Mouse (Mus musculus) gastrocnemius, postnatal 25 days (tissue): ENCODE results near the gene Cbx7. TPM values are rescaled to one million over a fixed set of nuclear protein-coding genes. Genes with fewer than 3 reads are reported as not detected.

Experiments
- DNase-seq: peaks from one replicate; pipeline ENCODE4 v3.0.0; 2022
- long read RNA-seq, 2 experiments: library from polyadenylated mRNA; stranded (forward); transcript quantifications; one replicate each; pipeline ENCODE4 v2.0.0; 2021
- total RNA-seq, 2 experiments: library from RNA; stranded (reverse); gene quantifications; 1 replicate in 1 of 2; 2 replicates in 1 of 2; pipeline ENCODE4 v1.2.3; 2021

Cbx7 gene
- 10 to 100 TPM in 1 of 2 experiments, 1 to 10 TPM in 1; 8.6 to 11.1 TPM for total RNA-seq
- long read RNA-seq, experiment 1, partial matches to known transcripts: 3 of 5 reads
- long read RNA-seq, experiment 1, other reads (novel, unspliced or antisense): 2 of 5 reads
- long read RNA-seq, experiment 2, transcript Cbx7-202 (6 exons, 710 nt): major isoform, 5 of 16 reads
- long read RNA-seq, experiment 2, partial matches to known transcripts: 7 of 16 reads
- long read RNA-seq, experiment 2, other reads (novel, unspliced or antisense): 0 of 16 reads

DNA sequence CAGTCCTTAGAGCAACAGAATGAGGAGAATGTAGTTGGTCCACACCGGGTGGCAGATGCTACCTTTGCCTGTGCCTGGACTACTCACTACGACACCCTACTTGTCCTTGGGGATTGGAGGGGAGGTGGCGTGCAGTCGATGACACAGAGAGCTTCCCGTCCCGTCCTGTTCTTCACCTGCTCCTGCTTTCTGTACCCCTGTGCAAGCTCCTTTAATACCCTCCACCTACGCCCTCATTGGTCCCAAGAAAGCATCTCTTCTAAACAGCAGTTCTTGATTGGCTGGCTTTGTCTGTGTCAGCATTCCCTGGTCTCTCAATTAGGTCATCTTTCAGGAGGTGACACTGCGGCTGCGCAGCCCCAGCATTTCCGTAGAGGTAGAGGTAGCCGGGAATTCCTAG, at the start of gene Cbx7:
TSS of gene Cbx7 (minus strand) at position 180 of the 400 bp plus-strand sequence.
- DNase-seq: no peak

DNA sequence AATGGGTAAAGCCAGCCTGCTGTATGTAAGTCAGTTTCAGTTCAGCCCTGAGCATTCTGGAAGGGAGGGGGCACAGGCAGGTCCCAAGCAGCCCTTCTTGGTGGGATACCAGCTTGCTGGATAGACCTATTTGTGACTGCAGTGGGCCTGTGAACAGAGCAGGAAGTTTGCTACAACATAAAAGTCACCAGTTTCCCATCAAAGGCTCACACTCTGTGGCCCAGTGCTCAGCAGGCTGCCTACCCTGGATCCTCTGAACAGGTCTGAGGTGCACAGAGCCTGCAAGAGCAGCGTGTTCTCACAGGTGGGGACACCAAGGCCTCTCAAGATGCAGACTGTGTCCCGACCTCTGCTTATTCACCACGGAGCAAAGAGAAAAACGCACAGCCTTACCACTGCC, 49.6 kb upstream of the Cbx7 start:
- no peak for DNase-seq

DNA sequence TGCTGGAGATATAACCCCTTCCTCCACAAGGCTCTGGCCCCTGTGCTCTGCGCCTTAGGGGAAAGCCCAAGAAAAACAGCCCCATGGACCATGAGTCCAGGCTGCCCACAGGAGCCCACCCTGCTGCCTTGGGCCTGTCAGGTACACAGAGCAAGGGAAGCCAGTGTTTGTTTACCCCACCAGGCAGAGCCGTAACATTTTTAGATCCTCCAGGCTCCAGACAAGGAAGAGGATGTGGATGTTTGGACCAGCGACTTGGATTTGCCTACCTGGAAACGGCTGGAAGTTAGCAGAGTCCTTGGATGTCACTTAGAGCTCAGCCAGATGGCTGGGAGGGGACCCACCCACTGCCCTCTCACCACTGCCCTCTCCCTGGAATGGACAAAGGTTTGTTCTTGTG, 48.7 kb upstream of the Cbx7 start:
- no peak for DNase-seq

DNA sequence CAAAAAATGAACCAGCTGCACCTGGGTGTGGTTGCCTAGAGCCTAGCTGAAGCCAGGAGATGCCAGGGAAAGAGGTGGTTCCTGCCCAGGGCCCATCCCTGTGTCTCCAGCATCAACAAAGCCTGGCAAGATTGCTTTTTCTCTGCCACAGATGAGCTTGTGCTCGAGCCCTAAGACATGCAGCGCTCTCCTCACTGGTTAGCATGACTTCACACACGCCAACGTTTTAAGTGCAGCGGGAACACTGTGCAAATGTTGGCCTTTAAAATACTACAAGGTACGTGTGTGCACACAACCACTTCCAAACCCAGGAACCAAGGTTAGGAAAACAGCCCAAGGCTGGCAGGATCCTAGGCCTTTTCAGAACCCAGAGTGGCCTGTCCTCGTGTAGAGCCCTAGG, 48.3 kb upstream of the Cbx7 start:
- no peak for DNase-seq

DNA sequence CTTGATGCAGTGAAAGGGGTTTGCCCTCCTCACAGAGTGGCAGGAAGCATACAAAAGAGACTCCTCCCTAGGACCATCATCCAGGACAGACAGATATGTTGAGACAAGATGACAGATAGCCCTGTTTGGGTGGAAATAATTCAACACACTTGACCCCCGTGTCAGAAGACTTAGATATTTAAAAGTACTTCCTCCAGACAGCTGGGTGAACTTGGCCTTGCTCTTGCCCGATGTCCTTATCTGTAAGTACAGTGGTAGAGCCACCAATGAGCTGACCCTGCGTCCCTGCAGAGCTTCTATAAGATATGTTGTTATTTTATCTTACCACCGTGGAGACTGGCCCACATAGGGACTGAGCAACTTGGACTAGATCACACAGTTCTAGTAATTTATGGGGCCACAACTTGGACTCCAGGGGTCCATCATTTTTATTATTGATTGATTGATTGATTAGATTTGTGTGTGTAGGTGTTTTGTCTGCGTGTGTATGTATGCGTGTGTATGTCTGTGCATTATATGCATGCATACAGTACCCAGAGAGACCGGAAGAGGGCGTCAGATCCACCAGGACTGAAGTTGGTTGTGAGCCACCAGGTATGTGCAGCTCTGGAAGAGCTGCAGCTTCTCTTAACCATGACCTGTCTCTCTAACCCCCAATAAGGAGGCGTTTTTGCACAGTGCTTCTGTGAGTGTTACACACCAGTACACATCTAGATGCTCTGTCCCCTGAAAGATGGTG, 45.8 kb upstream of the Cbx7 start:
- DNase-seq: no peak

DNA sequence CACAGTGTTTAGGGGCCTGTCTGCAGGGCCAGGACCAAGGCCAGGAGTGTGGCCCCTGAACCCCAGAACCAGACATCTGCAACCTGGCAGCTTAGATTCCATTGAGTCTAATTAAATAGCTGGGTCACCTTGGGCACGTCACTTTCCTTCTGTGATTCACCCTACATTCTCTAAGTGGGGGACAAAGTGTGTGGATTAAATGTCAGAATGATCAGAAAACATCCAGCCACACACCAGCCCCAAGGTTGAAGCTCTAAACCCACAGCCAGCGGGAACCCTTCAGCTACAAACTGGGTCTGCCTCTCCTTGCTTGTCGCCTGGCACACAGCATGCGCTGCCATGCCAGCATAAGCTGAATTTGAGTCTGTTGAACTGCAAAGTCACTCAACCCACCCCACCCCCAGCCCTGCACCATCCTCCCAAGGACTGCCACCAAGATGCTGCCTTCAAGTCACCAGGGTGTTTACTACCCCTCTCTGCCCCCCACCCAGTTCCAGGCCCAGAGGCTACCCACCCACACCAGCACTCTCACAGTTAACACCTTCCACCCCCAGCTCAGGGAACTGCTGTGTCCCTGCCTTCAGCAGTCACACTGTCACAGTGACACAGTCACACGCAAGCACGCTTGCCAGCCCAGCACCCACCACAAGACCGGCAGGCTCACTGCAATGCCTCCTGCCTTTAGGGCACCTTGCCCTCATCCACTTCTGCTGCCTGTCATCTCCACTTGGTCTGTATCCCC, 44.5 kb upstream of the Cbx7 start:
- no peak for DNase-seq

DNA sequence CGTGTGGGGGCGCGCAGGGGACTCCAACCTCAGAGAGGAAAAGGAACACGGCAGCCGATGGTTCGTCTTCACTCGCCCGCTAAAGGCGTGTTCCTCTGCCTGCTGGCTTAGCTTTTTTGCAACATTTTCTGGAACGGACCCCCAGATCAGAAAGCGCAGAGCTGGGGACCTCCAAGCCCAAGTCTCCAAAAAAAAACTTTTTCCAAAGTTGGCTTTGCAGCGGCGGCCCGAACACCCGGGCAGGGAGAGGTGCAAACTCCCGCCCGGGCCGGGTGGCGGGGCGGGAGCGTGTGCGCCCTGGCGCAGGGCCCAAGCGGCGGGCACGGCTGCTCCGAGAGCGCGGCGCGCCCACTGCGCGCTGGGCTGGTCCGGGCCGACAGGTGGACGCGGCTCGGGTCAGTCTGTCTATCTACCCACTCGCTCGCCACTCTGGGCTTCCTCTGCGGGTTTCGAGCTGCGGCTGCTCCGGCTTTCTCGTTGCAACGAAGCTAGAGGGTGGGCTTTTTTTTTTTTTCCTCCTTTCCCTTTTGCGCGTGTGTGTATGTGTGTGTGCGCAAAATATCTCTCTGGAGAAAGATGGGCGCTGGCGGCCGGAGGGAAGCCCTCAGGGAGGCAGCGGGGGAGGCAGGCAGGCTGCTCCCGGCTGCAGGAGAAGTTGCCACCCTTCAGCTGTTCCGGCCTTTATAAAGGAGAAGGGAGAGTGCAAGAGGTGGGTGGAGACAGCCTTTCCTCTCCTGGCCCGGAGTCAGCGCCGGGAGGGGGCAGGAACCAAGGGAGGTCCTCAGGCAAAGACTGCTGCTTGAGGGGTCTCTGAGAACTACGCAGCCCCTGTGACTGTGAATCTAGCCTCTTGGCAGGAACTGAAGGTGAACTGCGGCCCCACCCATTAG, 43.6 kb upstream of the Cbx7 start, which contains the start of gene Pdgfb:
TSS of gene Pdgfb (minus strand) at position 657 of the 890 bp plus-strand sequence.
- DNase-seq: peak; percentile 65

DNA sequence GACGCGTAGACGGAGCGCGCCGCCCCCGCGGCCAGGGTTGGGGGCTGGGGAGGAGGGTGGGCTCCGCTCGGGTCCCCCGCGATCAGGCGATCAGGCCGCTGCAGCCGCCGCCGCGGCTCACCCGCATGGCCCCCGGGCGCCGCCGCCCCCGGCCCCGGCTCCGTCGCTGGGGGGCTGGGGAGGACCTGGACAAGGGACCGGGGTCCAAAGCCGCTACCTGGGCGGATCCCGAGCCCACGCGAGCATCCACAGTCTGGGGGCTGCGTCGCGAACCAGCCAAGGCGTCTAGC, 43.1 kb upstream of the Cbx7 start:
- no peak for DNase-seq

DNA sequence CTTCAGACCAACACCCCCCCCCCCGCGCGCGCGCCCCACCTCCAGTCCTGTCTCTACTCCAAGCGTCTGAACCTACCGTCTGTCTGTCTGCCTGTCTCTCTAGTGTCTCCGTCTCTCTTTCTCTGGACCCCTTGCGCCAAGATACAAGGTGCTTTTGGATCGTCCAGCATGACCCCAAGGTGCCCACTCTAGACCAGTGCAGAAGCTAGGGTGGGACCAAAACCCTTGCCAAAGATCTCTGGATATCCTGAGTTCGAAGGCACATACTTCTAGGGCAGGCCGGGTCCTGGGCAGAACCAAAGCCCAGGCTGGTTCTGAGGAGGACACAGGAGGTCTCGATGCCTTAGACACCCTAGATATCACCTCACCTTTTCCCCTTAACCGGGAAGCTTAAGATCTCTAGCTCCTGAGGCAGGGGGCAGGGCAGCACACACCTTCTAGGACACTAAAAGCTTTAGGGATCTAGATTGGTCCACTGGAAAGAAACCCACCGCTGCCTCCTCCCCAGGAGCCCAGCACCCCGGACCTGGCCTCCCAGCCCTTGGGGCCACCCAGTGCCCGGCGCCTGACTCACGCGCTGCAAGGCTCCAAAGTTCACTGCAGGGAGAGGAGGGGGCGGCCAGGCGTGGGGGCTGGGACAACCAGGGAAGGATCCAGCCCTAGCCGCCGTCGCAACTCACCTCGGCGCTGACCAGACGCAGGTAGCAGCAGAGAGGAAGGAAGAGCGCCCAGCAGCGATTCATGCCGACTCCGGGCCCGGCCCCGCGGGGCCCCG, 42.5 kb upstream of the Cbx7 start:
- DNase-seq: no peak

DNA sequence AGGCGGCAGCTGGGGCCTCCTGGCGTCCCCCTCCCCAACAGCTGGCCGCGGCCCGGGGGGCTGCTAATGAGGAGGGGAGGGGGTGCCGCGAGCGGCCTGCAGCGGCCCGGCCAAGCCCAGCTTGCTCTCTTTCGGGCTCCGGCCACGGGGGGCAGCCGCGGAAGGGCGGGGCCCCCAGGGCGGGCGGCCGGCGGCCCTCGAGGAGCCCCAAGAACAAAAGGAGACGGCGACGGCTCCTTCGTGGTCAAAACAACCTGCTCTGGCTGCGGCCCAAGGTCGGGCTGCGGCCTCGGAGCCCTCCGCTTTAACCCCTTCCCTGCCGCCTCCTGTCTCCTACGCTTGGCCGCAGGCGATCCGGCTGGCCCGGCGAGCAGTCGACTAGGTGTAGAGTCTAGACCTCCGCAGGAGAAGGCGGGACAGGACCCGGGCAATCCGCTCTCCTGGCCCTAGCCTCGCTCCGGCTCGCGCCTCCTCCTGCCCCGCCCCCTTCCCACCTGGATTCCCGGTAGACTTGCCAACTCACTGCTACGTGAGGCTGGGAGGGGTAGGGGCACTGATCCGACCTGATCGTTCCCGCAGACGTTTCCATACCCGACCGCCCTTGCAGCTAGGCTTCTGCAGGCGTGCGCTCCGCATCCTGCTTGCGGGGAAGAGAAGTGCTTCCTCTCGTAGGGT, 41.7 kb upstream of the Cbx7 start:
- DNase-seq: peak; percentile 64

DNA sequence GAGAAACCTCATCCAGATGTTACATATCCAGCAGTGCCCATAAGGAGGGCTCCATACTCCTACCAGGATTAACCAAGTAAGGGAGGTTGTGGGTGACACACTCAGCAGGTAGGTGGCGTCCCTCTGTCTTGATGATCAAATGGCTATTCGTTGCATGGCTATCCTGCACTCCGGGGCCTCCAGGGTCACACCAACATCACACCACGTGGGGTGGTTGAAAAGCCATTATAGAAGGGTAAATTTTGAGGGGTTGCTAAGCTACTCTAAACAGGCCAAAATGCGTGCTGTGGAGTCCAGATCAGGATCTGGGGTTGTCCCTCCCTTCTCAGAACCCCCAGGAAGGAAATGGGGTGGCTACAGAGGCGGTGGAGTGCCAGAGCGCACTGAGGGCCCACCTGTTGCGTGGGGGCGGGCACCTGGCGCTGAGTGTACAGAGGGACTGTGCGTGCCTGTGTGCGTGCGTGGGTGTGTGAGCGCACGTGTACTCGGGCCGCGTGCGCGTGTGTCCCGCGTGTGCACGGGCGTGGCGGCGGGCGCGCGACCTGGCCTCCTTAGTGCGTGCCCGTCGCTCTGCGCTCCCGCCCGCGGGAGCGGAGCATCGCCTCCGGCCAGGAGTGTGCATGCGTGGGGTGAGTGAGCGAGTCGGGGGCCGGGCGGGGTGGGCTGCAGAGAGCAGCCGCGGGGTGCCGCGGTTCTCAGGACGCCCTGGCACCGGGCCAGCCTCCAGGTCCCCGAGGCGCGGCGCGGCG, 41.0 kb upstream of the Cbx7 start:
- DNase-seq: no peak

DNA sequence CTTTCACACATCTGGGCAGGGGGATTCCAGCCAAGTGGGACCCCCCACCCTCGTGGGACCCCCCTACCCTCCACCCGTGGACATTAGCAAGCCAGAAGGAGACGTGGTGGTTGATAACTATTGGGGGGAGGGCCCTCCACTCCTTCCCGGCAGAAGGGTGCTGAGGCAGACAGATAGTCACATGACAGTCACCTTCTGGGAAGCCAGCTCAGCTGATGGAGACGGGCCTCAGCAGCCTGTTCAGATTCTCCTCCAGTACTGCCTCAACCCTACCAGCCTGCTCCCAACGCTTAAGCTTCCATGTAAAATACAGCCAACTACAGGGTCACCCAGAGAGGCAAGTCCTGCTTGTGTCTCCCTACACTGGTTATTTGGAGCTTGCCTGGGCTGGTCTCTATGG, 40.3 kb upstream of the Cbx7 start:
- DNase-seq: no peak

DNA sequence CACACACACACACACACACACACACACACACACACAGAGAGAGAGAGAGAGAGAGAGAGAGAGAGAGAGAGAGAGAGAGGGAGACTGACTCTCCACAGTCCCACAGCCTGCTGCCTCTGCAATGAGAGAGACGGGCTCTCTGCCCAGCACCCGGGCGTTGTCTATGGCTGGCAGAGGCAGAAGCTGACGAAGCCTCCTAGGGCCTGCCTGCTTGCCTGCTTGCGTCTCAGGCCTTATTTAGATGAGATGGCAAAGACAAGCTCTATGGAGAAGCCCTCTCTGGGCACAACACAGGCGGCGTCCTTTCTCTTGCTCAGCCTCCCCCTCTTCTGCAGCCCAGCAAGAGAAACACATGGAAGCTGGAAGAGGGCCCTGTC, 39.3 kb upstream of the Cbx7 start:
- peak; percentile 79 for DNase-seq

DNA sequence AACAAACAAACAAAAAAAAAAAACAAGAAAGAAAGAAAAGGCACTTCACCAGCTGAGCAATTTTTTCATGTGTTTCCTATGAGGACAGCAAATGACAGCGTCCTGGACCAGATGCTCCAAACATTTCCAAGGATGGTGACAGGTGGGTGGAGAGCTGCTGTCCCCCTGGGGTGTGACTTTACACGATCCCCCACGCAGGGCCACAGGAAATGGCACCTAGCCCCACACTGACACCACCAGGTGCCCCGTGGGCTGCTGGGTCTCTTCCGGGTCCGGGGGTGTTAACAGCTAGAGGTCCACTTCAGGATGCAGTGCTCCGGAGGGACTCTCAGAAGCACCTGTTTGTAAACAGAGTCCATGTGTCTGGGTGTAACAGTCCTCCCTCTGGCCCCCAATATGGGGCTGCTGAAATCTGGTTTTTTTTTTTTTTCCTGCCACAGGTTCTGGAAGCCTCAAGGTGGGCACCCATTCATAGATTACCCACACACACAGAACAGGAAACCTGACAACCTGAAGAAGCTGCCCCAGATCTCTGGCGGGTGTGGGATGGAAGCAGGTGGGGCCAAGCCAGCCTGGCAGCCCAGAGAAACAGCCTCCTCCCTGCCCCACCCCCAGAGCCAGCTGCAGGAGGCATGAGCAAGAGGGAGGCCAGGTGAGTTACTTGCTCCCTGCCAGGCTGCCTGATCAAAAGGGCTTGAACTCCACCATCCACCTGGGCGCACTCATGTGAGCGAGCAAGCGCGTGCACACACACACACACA, 38.7 kb upstream of the Cbx7 start:
- peak; percentile 65 for DNase-seq

DNA sequence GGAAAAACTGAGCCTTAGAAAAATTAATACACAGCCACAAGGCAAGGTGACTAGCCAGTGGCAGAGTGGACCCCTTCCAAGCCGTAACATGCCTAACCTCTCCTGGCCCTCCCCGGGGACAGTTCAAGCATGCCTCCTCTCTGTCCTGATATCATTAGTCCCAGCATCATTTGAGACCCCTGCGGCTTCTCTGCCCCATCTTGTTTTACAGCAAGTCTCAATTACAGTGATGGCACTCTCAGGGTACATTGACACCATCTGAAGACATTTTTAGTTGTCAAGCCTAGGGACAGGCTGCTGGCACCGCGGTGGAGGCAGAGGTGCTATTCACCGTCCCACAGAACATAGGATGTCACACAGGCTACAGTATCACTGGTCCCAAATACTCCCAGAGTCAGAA, 37.5 kb upstream of the Cbx7 start:
- DNase-seq: no peak

DNA sequence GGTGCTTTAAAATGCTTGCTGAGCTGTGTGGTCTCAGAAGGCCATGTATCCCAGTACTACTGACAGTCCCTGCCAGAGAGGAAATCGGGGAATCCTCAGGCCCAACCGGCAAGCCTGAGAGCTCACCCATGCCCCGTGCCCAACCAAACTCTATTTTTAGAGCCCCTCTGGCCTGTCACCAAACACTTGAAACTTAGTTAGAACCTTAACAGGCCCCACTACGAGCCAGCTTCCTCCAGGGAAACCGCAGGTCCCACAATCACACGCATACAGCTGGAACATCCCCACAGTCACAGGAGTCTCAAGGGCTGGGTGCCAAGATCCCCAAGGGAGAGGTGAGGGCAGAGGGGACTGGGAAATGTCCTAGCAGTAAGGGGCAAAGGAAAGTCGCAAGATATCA, 35.2 kb upstream of the Cbx7 start:
- peak; percentile 52 for DNase-seq

DNA sequence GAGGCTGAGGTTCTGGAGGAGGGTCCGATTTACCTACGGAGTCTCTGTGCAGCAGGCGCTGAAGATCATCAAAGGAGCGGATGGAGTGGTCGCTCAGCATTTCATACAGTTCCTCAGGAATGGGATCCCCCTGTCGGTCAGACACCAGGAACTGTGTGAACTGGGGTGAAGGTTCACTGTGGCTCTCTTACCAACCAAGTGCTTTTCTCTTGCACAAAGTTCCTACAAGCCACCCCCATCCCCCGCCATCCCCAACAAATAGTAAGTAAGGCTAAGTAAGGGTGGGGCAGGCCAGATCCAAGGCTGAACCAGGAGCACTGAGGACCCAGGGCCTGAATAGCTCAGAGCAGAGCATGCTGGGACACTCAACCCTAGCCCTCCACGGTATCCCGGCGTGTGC, 34.5 kb upstream of the Cbx7 start:
- no peak for DNase-seq

DNA sequence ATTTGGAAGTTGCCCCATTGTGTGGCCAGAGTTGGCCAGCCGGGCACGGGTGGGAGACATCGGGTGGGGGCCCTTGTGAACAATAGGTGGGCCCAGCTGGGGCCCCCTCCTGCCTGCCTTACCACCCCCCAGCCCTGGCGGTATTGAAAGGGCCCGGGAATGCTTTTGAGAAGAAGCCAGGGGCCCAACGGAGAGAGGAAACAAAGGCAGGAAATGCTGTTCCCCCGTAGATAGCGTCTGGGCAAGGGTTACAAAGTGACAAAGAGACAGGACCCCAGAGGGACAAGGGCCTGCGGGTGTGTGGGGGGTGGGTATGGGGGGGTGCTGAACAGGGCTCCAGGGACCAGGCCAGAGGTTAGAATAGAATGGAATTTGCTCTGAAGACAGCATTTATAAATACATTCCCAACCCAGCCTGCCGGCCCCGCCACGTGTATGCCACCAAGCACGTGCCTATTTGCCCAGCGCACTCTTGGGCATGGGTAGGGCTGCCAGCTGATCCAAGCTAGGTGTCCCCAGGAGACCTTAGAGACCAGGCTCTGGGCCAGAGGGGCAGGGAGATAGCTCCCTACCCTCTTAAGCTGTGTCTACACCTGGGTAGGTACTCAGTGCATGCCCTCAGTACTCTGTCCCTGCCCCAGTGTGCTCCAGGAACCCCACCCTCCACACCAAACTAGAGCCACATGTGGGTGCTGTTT, 33.9 kb upstream of the Cbx7 start:
- DNase-seq: peak; percentile 58

DNA sequence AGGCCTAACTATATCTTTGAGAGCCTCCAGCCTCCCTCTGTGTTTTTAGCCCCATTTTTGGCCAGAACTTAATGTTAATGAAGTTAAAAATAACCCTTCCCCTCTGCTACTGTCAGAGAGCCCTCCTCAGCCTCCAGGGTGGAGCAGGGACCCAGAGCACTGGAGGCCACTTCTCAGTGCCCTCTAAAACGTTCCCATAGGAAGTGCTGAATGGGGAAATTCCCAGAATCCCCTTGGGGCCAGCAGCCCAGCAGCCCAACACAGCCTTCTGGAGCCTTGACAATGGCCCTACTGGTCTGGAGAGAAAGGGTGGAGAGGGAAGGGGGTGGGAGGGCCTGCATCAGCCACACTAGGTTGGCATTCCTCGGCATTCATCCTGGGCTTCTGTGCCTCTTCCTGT, 32.7 kb upstream of the Cbx7 start:
- no peak for DNase-seq
